Mouse (Mus musculus) cortical plate, adult 2 months (tissue): ENCODE results near the gene Klk1b24.
"Not testable (repeated sequence)": the region's sequence is repeated elsewhere in the genome, so short reads cannot be mapped to it uniquely, and the experiment has no call there.

Experiments
- CTCF ChIP-seq: fragments of 200-500 bp; IDR thresholded peaks from 2 replicates; pipeline ENCODE4 v1.5.1; 2011; ENCODE audit warnings: mild to moderate bottlenecking, control low read depth, low read length; ENCODE audit not compliant: insufficient read depth; ENCODE audit errors: extremely low read depth
- POLR2A ChIP-seq: fragments of 200-500 bp; IDR thresholded peaks from 2 replicates; pipeline ENCODE4 v1.6.1; 2011; ENCODE audit warnings: mild to moderate bottlenecking, low read length, control low read depth; ENCODE audit not compliant: insufficient read depth; ENCODE audit errors: extremely low read depth

DNA sequence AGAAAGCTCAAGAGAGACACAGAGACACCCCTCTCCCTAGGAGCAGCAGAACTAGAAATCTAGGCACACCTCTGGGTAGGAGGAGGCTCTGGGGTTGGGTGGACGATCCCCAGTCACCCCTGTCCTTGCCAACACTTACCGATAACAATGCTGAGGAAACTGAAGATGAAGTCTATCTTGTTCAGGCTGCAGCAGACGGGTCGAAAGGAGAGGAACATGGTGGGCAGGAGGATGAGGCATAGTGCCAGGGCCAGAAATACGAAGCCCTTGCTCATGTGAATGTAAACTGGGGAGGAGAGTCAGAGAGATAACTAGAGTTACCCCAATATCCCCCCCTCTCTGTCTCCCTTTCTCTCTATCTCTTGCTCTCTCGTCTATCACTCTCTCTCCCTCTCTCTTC, 34.3 kb downstream of the Klk1b24 start:
- TF ChIP-seq CTCF, POLR2A: not testable (repeated sequence)
